Mouse (Mus musculus): Measurements from ENCODE around the gene Abr. TPM values are rescaled to one million over a fixed set of nuclear protein-coding genes. Genes with fewer than 3 reads are reported as not detected.
A peak's percentile ranks its signal among the peaks of the same experiment; 100 is the strongest.

The Abr gene
- polyA plus RNA-seq, 1 experiment from 2014 or later, result 28.3 TPM

DNA sequence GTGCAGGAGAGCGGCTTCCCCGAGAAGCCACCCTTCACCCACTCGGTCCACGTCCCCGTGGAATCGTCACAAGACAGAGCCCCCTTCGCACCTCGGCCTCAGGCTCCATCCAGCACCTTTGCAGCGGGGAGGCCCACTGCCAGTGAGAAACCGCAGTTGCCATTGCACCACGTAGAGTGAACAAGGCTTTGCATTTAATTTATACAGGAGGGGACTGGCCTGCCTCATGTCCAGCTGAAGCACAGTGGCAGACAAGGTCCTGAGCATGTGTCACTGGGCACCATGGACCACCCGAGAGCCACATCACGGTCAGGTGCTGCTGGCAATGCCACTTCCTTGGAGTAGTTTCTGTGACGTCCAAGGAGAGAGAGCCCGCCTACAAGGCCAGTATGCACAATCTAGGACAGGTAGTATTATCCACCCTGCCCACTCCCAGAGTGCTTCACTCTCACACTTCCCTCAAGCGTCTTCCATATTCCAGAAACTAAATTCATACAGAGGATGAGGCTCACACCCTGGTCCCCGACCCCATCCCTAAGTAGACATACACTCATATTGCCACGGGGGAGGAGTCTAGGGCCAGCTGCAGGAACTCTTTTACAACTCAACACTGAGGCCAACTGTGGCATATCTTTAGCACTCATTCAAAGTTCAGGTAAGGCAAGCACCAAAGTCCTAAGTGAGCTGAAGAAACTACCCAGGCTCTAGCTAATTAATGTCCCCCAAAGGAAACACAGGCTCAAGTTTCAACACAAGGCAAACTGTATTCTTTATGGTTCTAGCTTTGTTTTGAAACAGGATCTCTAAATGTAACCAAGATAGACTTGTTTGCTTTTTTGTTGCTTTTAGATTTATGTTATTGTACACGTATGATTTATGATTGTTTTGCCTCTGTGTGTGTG is 126.7 kb downstream of the Abr start:
- Histone ChIP-seq H3K4me3 (peak overlapping the region; percentile 72), H3K9ac (peak overlapping the region; percentile 78), H3K27me3 (no peaks in the 10 kb centered on the region), H3K27ac (peak overlapping the region; percentile 99), H3K4me1 (peaks cover 56% of the 10 kb centered on the region), H3K4me2 (peak overlapping the region; percentile 86), H3K9me3 (no peaks in the 10 kb centered on the region), H3K36me3 (no peaks in the 10 kb centered on the region)
- WGBS, result 8% methylated on average over 19 of the region's 19 CpGs
- ATAC-seq (ENCODE audit: borderline replicate concordance, extremely low read depth, low FRiP score, low TSS enrichment), result no peak

DNA sequence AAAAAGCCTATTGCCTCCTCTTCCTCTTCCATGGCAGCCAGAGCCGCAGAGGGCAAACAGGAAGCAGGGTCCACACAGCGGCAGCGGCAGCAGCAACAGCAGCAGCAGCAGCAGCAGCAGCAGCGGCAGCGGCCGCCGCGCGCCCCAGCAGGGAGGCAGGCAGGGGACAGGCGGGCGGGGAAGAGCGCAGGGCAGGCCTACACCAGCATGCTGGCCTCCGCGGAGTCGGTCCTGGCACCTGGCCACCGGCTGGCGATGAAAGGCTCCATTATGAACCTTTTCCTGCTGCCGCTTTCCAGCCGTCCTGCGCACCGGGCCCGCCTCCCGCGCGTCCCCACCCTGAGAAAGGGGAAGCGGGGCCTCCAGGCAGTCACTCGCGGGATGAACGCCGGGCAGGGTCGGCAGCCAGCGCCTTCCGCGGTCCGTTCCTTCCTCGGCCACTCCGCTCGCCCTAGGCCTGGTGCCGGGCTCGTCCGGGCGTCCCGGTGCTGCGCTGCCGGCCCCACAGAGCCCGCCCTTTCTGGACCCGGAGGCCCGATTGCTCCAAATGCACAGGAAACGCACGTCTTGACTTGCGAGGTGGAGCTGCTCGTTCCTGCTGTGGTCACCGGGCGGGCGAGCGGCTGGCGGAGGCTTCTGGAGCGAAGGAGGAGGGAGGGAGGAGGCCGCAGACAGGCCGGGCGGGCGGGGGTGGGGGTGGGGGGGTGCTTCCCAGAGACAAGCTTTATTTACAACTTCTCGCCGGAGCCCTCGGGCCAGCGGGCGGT is 127.6 kb downstream of the Abr start:
- Histone ChIP-seq H3K9ac (peak overlapping the region; percentile 78), H3K4me2 (peak overlapping the region; percentile 86), H3K27ac (peak overlapping the region; percentile 99), H3K4me1 (peaks cover 64% of the 10 kb centered on the region), H3K4me3 (peak overlapping the region; percentile 72), H3K9me3 (no peaks in the 10 kb centered on the region), H3K27me3 (no peaks in the 10 kb centered on the region), H3K36me3 (no peaks in the 10 kb centered on the region)
- WGBS, result under 1% methylated on average over 50 of the region's 67 CpGs
- peak; percentile 71 for ATAC-seq (ENCODE audit: borderline replicate concordance, extremely low read depth, low FRiP score, low TSS enrichment)

DNA sequence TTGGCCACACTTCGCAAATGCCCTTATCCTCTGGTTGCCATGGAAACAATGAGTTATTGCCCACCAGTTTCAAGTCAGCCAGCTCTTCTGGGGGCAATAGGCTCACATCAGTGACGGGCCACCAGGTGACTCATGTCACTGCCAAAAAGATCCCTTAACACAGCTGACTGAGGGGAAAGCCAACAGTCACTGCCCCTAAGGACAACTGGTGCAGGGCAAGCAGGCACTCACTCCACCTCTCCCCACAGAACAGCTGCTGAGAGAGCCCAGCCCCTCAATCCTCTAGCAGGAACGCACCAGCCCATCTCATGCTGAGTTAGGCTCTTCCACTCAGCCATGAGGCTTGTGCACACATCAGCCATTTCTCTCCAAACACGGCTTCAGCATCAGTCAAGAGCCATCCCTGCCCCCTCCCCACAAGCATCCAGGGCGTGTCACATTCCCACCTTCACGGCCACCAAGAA is 128.3 kb downstream of the Abr start:
- no peaks in the 10 kb centered on the region for H3K9me3 ChIP-seq
- ATAC-seq (ENCODE audit: borderline replicate concordance, extremely low read depth, low FRiP score, low TSS enrichment), result peak; percentile 27
- H3K27me3 ChIP-seq, result no peaks in the 10 kb centered on the region
- H3K9ac ChIP-seq, result peak overlapping the region; percentile 78
- H3K27ac ChIP-seq, result peak overlapping the region; percentile 99
- WGBS, result 2% methylated on average over 6 of the region's 6 CpGs
- no peaks in the 10 kb centered on the region for H3K36me3 ChIP-seq
- peak overlapping the region; percentile 86 for H3K4me2 ChIP-seq
- H3K4me3 ChIP-seq, result peak overlapping the region; percentile 72
- H3K4me1 ChIP-seq, result peaks cover 68% of the 10 kb centered on the region

DNA sequence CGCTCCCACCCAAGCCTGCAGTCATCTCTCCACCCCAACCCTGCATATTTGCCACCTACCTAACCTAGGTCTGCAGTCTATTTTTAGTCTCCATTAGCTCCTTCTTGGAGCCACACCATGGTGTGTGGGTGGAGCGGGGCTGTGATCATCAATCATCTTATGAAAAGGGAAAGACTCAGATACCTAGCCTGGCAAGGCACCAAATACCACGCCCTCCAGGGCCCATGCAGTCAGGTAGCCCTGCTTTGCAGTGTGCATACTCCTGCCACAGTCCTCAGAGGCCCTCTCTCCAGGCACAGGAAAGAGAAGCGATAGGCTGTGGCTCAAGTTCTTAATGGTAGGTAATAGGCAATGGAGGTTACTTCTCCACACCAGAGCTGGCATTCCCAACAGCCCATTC is 128.9 kb downstream of the Abr start:
- peak overlapping the region; percentile 11; the same call in 1 of the 2 replicates for H3K9ac ChIP-seq
- H3K27me3 ChIP-seq, result no peaks in the 10 kb centered on the region
- no peak for ATAC-seq (ENCODE audit: borderline replicate concordance, extremely low read depth, low FRiP score, low TSS enrichment)
- H3K4me2 ChIP-seq, result peak overlapping the region; percentile 86
- no peaks in the 10 kb centered on the region for H3K36me3 ChIP-seq
- H3K27ac ChIP-seq, result peak overlapping the region; percentile 99
- H3K4me3 ChIP-seq, result peak overlapping the region; percentile 72
- H3K9me3 ChIP-seq, result no peaks in the 10 kb centered on the region
- 43% methylated on average over 4 of the region's 4 CpGs for WGBS
- H3K4me1 ChIP-seq, result peaks cover 68% of the 10 kb centered on the region

DNA sequence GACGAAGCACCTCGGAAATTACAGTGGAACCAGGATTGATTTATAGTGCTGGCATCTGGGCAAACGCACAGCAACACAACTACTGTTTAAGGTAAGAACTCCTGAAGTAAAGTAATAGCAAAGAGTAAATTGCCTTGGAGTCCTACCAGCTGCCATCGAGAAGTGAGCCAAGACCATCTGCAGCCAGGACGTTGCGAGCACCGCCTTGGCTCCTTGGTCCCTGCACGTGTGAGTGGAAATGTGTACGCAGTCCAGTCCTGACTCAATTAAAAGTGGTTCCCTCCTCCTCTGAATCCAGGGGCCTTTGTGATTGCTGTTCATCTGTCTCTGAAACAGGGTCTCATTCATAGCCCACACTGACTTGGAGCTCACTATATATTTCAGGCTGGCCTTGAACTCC is 130.3 kb downstream of the Abr start:
- Histone ChIP-seq H3K4me1 (peaks cover 67% of the 10 kb centered on the region), H3K36me3 (no peaks in the 10 kb centered on the region), H3K4me3 (no peak overlapping the region), H3K9me3 (no peaks in the 10 kb centered on the region), H3K9ac (no peak overlapping the region), H3K27me3 (no peaks in the 10 kb centered on the region), H3K4me2 (0 out of 2 replicates have a peak overlapping the region, but pooled peaks have one; percentile 86), H3K27ac (no peak overlapping the region)
- 49% methylated on average over 9 of the region's 9 CpGs for whole genome bisulfite sequencing
- no peak for ATAC-seq (ENCODE audit: borderline replicate concordance, extremely low read depth, low FRiP score, low TSS enrichment)

DNA sequence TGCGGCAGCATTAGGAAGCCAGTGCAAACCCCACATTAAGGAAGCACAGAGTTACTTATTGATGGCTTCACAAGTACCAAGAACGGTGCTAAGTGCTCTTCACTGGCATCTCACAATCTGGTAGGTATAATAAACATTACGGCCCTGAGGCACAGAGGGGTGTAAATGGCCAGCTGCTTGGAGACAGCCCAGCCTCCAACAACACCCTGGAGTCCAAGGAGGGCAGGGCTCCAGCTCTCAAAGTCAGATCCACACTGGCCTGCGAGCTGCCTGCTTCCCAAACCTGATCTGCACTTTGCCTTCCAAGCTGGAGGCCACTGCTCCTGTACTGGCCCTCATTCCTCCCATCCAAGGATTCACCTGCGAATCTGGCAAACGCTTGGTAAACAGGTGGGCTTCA is 132.7 kb downstream of the Abr start:
- H3K27ac ChIP-seq, result no peak overlapping the region
- no peak for ATAC-seq (ENCODE audit: borderline replicate concordance, extremely low read depth, low FRiP score, low TSS enrichment)
- WGBS, result 53% methylated on average over 6 of the region's 6 CpGs

DNA sequence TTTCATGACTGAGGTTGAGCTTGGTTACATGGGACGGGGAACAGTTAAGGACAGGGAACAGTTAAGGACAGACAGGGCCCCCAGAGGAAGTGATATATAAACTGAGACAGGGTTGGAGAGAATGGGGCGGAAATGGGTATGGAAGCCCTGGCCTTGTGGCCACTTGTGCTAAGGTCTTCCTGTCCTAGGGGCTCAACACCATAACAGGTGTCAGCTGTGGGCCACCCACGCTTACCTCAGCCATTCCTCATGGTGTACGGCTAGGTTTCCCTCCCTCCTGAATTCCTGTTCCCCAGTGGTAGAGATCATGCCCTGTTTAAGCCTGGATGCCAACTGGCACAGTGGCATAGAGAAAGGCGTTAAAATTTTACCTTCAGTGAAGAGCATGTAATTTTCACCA is 135.1 kb downstream of the Abr start:
- no peak for ATAC-seq (ENCODE audit: borderline replicate concordance, extremely low read depth, low FRiP score, low TSS enrichment)
- Histone ChIP-seq H3K4me1 (peaks cover 56% of the 10 kb centered on the region), H3K9me3 (no peaks in the 10 kb centered on the region), H3K27me3 (no peaks in the 10 kb centered on the region), H3K36me3 (peaks cover 5% of the 10 kb centered on the region; the same call in 1 of the 2 replicates), H3K4me3 (no peak overlapping the region), H3K4me2 (no peak overlapping the region), H3K9ac (no peak overlapping the region), H3K27ac (no peak overlapping the region)
- 58% methylated on average over 5 of the region's 5 CpGs for WGBS

More for the DNA sequence above, 132.7 kb downstream of the Abr start:
- H3K9me3 ChIP-seq, result no peaks in the 10 kb centered on the region
- H3K4me2 ChIP-seq, result no peak overlapping the region
- H3K27me3 ChIP-seq, result no peaks in the 10 kb centered on the region
- no peak overlapping the region for H3K4me3 ChIP-seq
- peaks cover 5% of the 10 kb centered on the region; the same call in 1 of the 2 replicates for H3K36me3 ChIP-seq
- H3K9ac ChIP-seq, result no peak overlapping the region
- H3K4me1 ChIP-seq, result peaks cover 54% of the 10 kb centered on the region

DNA sequence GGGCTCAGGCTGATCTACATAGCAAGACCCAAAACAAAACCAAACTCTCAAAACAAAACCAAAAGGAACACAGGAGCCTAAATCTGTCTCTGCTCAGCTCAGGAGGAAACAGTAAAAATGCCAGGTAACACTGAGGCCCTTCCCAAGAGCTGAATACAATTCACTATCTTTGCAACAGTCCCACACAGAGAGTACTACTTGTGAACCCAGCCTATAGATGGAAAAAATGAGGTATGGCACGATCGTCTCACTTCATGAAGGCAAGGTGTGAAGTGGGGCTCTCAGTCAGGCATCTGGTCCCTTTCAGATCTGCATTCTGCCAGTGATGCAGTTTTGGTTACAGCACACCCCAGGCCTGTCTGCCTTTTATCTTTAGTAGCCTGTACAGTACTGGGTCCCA is 138.1 kb downstream of the Abr start:
- H3K4me3 ChIP-seq, result no peak overlapping the region
- H3K36me3 ChIP-seq, result peaks cover 10% of the 10 kb centered on the region; the same call in 1 of the 2 replicates
- H3K9ac ChIP-seq, result no peak overlapping the region
- H3K27ac ChIP-seq, result peak overlapping the region; percentile 81
- ATAC-seq (ENCODE audit: borderline replicate concordance, extremely low read depth, low FRiP score, low TSS enrichment), result no peak
- H3K4me1 ChIP-seq, result peaks cover 32% of the 10 kb centered on the region
- no peaks in the 10 kb centered on the region for H3K27me3 ChIP-seq
- H3K9me3 ChIP-seq, result no peaks in the 10 kb centered on the region
- 51% methylated on average over 2 of the region's 2 CpGs for WGBS
- no peak overlapping the region for H3K4me2 ChIP-seq

DNA sequence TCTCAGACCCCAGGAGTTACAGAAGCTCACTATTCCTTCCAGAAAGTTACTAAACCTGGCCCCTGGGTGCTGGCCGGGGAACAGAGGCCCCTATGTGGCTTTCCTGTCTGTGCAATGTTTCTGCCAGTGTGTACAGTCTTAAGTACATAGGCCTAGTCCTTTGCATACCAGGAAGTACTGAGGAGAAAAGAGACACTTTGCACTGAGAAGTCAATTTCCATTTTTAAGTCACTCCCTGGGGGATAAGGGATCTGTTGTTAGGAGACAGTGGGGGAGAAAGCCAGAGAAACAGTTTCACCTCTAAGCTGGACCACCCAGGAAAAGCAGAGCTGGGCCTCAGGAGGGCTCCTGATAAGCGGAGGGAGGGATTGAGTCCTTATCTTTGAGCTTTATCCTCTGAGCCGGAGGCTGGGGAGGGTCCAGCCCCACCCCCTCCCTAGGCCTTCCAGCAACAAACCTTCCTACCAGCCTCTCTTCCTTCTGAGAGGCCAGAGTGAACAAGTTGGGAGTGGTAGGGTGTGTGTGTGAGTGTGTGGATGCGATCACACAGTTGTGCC is 138.9 kb downstream of the Abr start:
- no peaks in the 10 kb centered on the region for H3K9me3 ChIP-seq
- peaks cover 17% of the 10 kb centered on the region; the same call in 1 of the 2 replicates for H3K36me3 ChIP-seq
- H3K4me1 ChIP-seq, result peaks cover 32% of the 10 kb centered on the region
- peak overlapping the region; percentile 81 for H3K27ac ChIP-seq
- 19% methylated on average over 4 of the region's 4 CpGs for WGBS
- no peaks in the 10 kb centered on the region for H3K27me3 ChIP-seq
- no peak overlapping the region for H3K4me3 ChIP-seq
- H3K4me2 ChIP-seq, result no peak overlapping the region; the same call in 1 of the 2 replicates
- H3K9ac ChIP-seq, result no peak overlapping the region
- ATAC-seq (ENCODE audit: borderline replicate concordance, extremely low read depth, low FRiP score, low TSS enrichment), result peak; percentile 37; the same call in 1 of the 2 replicates

DNA sequence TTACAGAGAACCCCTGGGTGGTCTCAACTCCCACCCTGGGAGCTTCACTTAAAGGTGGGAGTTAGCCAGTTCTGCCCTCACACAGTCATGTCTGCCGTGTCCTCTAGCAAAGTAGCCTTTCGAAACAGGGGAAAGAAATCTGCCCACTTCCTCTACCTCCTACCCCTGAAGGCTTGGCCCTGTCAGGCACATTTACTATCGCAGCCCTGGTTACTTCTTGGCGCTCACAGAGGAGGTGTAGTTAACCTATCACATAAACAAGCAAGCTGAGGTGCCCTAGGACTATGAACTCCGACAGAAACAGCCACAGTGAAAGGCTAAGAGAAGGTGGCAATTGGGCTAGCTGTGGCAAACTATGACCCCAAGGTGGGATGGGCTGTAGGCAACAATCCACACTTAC is 139.4 kb downstream of the Abr start:
- H3K4me3 ChIP-seq, result no peak overlapping the region
- H3K36me3 ChIP-seq, result peaks cover 22% of the 10 kb centered on the region; the same call in 1 of the 2 replicates
- H3K4me1 ChIP-seq, result peaks cover 28% of the 10 kb centered on the region
- no peak overlapping the region for H3K4me2 ChIP-seq
- 40% methylated on average over 5 of the region's 5 CpGs for WGBS
- no peaks in the 10 kb centered on the region for H3K27me3 ChIP-seq
- no peak for ATAC-seq (ENCODE audit: borderline replicate concordance, extremely low read depth, low FRiP score, low TSS enrichment)
- peak overlapping the region; percentile 81 for H3K27ac ChIP-seq
- no peaks in the 10 kb centered on the region for H3K9me3 ChIP-seq
- H3K9ac ChIP-seq, result no peak overlapping the region

DNA sequence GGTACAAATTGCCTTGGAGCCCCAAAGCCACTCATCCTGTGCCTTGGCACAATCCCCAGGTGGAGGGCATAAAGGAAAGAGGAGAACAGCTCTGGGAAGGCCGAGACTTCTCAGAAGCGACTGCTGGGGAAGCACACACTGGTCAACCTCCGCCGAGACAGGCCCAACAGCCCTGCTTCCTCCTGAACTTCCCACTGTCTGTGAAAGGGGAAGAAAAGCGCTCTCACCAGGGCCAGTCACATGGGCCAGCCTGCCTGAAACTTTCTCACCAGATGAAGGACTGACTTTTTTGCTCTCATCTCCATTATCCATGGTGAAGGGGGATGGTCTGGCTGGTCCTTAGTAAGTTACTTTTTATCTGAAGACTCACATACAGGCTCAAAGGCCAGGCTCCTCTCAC is 139.9 kb downstream of the Abr start:
- H3K27me3 ChIP-seq, result no peaks in the 10 kb centered on the region
- H3K4me3 ChIP-seq, result no peak overlapping the region
- H3K9me3 ChIP-seq, result no peaks in the 10 kb centered on the region
- H3K9ac ChIP-seq, result no peak overlapping the region
- no peak overlapping the region for H3K4me2 ChIP-seq
- H3K4me1 ChIP-seq, result peaks cover 30% of the 10 kb centered on the region
- peak overlapping the region; percentile 81 for H3K27ac ChIP-seq
- ATAC-seq (ENCODE audit: borderline replicate concordance, extremely low read depth, low FRiP score, low TSS enrichment), result no peak
- 54% methylated on average over 5 of the region's 5 CpGs for WGBS
- peaks cover 24% of the 10 kb centered on the region; the same call in 1 of the 2 replicates for H3K36me3 ChIP-seq
